Mouse (Mus musculus): ENCODE results near the gene Csn2.

Csn2 gene

GRCm38 (mm10) chr5:87699530-87699929 lies at the start of gene Csn2:
Csn2 (minus strand) TSS chr5:87699630.
- no peak for DNase-seq (ENCODE audit: low spot score)

GRCm38 (mm10) chr5:87734821-87735220 lies 35.4 kb upstream of the Csn2 start:
- no peak for DNase-seq (ENCODE audit: low spot score)

GRCm38 (mm10) chr5:87705891-87706290 lies 6.5 kb upstream of the Csn2 start:
- no peak for DNase-seq (ENCODE audit: low spot score)

GRCm38 (mm10) chr5:87665908-87666307 lies 33.5 kb downstream of the Csn2 start, which contains the start of gene Csn1s1:
Csn1s1 (plus strand) TSS chr5:87666208.
- no peak for DNase-seq (ENCODE audit: low spot score)

GRCm38 (mm10) chr5:87642787-87643186 lies 56.6 kb downstream of the Csn2 start:
- peak; percentile 5 for DNase-seq (ENCODE audit: low spot score)

Measured in layer of hippocampus, adult 11-12 months (tissue).